Mouse (Mus musculus) liver, adult 2 months (tissue): ENCODE data around the gene Abl1.

Source experiments
- CTCF ChIP-seq: fragments of 200-500 bp; IDR thresholded peaks from 2 replicates; pipeline ENCODE4 v1.5.1; 2011; ENCODE audit warnings: low read depth, low read length, control low read depth
- POLR2A ChIP-seq: fragments of 200-500 bp; IDR thresholded peaks from 2 replicates; pipeline ENCODE4 v1.6.1; 2011; ENCODE audit warnings: low read length, control low read depth; ENCODE audit not compliant: insufficient read depth; ENCODE audit errors: extremely low read depth

DNA sequence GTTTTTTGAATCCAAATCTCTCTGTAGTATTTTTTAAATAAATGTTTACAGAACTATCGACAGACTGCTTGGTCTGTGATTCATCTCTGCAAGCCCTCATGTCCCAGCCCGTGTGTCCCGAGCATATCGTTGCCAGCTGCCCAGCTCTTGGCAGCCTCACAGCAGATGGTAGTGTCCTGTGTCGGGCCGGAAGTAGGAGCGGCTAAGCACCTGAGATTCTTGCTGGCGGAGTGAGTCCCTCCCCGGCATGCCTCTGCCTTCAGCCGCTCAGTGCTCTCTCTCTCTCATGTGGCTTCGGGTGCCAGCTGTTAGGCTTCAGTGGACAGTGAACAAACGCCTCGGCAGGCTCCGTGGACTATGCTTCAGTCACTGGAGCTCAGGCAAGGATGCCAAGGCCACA, 115.3 kb downstream of the Abl1 start:
- no peak for TF ChIP-seq CTCF
- no peak for TF ChIP-seq POLR2A
